Mouse (Mus musculus) testis, adult 2 months (tissue): Measurements from ENCODE around the gene Calhm2.

Experiments
- CTCF ChIP-seq: fragments of 200-500 bp; IDR thresholded peaks from 2 replicates; pipeline ENCODE4 v1.5.1; 2012; ENCODE audit warnings: low read depth, mild to moderate bottlenecking, inconsistent platforms, low read length, moderate library complexity; ENCODE audit not compliant: control insufficient read depth, insufficient read depth, insufficient replicate concordance
- POLR2A ChIP-seq: fragments of 200-500 bp; IDR thresholded peaks from 2 replicates; pipeline ENCODE4 v1.6.1; 2012; ENCODE audit warnings: low read depth, mild to moderate bottlenecking, inconsistent platforms, low read length, moderate library complexity; ENCODE audit not compliant: control insufficient read depth

- TF ChIP-seq POLR2A (no peak), CTCF (no peak)
Measured at GRCm38 (mm10) chr19:47104641-47105271, 33.3 kb downstream of the Calhm2 start.
